Mouse (Mus musculus): ENCODE measurements around the gene Hebp1. TPM values are rescaled to one million over a fixed set of nuclear protein-coding genes. Genes with fewer than 3 reads are reported as not detected.
A peak's percentile ranks its signal among the peaks of the same experiment; 100 is the strongest.

The Hebp1 gene
- total and polyA plus RNA-seq, 2 experiments from 2014 or later, result 10.9 to 35.5 TPM

- DNase-seq (ENCODE audit: low spot score), result no peak
- Histone ChIP-seq H3K27ac (ENCODE audit: low read depth) (no peak overlapping the region), H3K36me3 (replicated peaks; ENCODE audit: control insufficient read depth, insufficient read depth, low read length) (no peaks in the 10 kb centered on the region), H3K4me3 (ENCODE audit: low read depth, low read length) (peak overlapping the region; percentile 71; the same call in 1 of the 2 replicates), H3K9me3 (replicated peaks; ENCODE audit: control insufficient read depth, low read length) (no peaks in the 10 kb centered on the region), H3K27me3 (ENCODE audit: control insufficient read depth, insufficient read depth, low read length) (no peaks in the 10 kb centered on the region), H3K9ac (replicated peaks; ENCODE audit: low read depth, low read length) (0 out of 2 replicates have a peak overlapping the region, but pooled peaks have one; percentile 50), H3K4me1 (ENCODE audit: control insufficient read depth, insufficient read depth) (no peaks in the 10 kb centered on the region; the same call in 1 of the 2 replicates), H3K4me2 (ENCODE audit: low read depth, low read length) (peak overlapping the region; percentile 71)
- no peak for ATAC-seq (ENCODE audit: insufficient read depth, low read depth)
- 62% methylated on average over 6 of the region's 6 CpGs for WGBS
- TF ChIP-seq CTCF (IDR thresholded peaks at IDR 0.05; ENCODE audit: low read depth), result no peak
- TF ChIP-seq EP300 (IDR thresholded peaks at IDR 0.05; ENCODE audit: low read depth), result no peak
Measured at GRCm38 (mm10) chr6:135198726-135199125, 904 bp upstream of the Hebp1 start.

DNA sequence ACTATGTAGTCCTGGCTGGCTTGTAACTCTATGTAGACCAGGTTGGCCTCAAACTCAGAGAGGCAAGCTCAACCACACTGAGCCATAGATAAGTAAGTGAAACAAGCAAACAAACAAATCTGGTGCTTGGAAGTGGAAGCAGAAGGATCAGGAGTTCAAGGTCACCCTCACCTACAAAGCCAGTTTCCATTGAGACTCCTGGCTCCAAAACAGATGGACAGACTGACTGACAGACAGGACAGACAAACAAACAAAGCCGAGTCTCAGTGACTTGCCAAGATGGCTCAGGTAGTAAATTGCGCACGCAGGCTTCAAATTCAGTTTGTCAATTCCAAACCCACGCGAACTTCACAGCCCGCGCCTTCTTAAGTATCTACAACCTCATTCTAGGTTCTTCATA is 376 bp downstream of the Hebp1 start:
- no peak for DNase-seq (ENCODE audit: low spot score)
- no peak for ATAC-seq (ENCODE audit: insufficient read depth, low read depth)
- H3K27ac ChIP-seq (ENCODE audit: low read depth), result no peak overlapping the region

GRCm38 (mm10) chr6:135196707-135197106 is 1.1 kb downstream of the Hebp1 start:
- no peak for DNase-seq (ENCODE audit: low spot score)
- Histone ChIP-seq H3K9ac (replicated peaks; ENCODE audit: low read depth, low read length) (no peak overlapping the region), H3K36me3 (replicated peaks; ENCODE audit: control insufficient read depth, insufficient read depth, low read length) (no peaks in the 10 kb centered on the region), H3K4me1 (ENCODE audit: control insufficient read depth, insufficient read depth) (no peaks in the 10 kb centered on the region; the same call in 1 of the 2 replicates), H3K4me3 (ENCODE audit: low read depth, low read length) (no peak overlapping the region), H3K27ac (ENCODE audit: low read depth) (no peak overlapping the region), H3K27me3 (ENCODE audit: control insufficient read depth, insufficient read depth, low read length) (no peaks in the 10 kb centered on the region), H3K4me2 (ENCODE audit: low read depth, low read length) (no peak overlapping the region), H3K9me3 (replicated peaks; ENCODE audit: control insufficient read depth, low read length) (no peaks in the 10 kb centered on the region)
- no peak for ATAC-seq (ENCODE audit: insufficient read depth, low read depth)
- no peak for TF ChIP-seq EP300 (IDR thresholded peaks at IDR 0.05; ENCODE audit: low read depth)
- 58% methylated on average over 8 of the region's 8 CpGs for WGBS

More for the DNA sequence above, 376 bp downstream of the Hebp1 start:
- Histone ChIP-seq H3K4me3 (ENCODE audit: low read depth, low read length) (peak overlapping the region; percentile 71), H3K36me3 (replicated peaks; ENCODE audit: control insufficient read depth, insufficient read depth, low read length) (no peaks in the 10 kb centered on the region), H3K4me2 (ENCODE audit: low read depth, low read length) (peak overlapping the region; percentile 71), H3K9me3 (replicated peaks; ENCODE audit: control insufficient read depth, low read length) (no peaks in the 10 kb centered on the region), H3K4me1 (ENCODE audit: control insufficient read depth, insufficient read depth) (no peaks in the 10 kb centered on the region; the same call in 1 of the 2 replicates), H3K27me3 (ENCODE audit: control insufficient read depth, insufficient read depth, low read length) (no peaks in the 10 kb centered on the region), H3K9ac (replicated peaks; ENCODE audit: low read depth, low read length) (peak overlapping the region; percentile 50; the same call in 1 of the 2 replicates)
- TF ChIP-seq EP300 (IDR thresholded peaks at IDR 0.05; ENCODE audit: low read depth) (no peak), CTCF (IDR thresholded peaks at IDR 0.05; ENCODE audit: low read depth) (no peak)
- WGBS, result 15% methylated on average over 7 of the region's 7 CpGs

GRCm38 (mm10) chr6:135194907-135195306 is 2.9 kb downstream of the Hebp1 start:
- 75% methylated on average over 4 of the region's 4 CpGs for WGBS
- no peak overlapping the region for H3K27ac ChIP-seq (ENCODE audit: low read depth)
- H3K9ac ChIP-seq (replicated peaks; ENCODE audit: low read depth, low read length), result no peak overlapping the region
- H3K9me3 ChIP-seq (replicated peaks; ENCODE audit: control insufficient read depth, low read length), result no peaks in the 10 kb centered on the region
- no peaks in the 10 kb centered on the region for H3K36me3 ChIP-seq (replicated peaks; ENCODE audit: control insufficient read depth, insufficient read depth, low read length)
- TF ChIP-seq EP300 (IDR thresholded peaks at IDR 0.05; ENCODE audit: low read depth), result no peak
- no peak for TF ChIP-seq CTCF (IDR thresholded peaks at IDR 0.05; ENCODE audit: low read depth)
- no peak overlapping the region for H3K4me2 ChIP-seq (ENCODE audit: low read depth, low read length)
- no peaks in the 10 kb centered on the region; the same call in 1 of the 2 replicates for H3K4me1 ChIP-seq (ENCODE audit: control insufficient read depth, insufficient read depth)
- ATAC-seq (ENCODE audit: insufficient read depth, low read depth), result no peak
- H3K4me3 ChIP-seq (ENCODE audit: low read depth, low read length), result no peak overlapping the region
- no peaks in the 10 kb centered on the region for H3K27me3 ChIP-seq (ENCODE audit: control insufficient read depth, insufficient read depth, low read length)
- no peak for DNase-seq (ENCODE audit: low spot score)

- no peak overlapping the region for H3K9ac ChIP-seq (replicated peaks; ENCODE audit: low read depth, low read length)
- H3K36me3 ChIP-seq (replicated peaks; ENCODE audit: control insufficient read depth, insufficient read depth, low read length), result no peaks in the 10 kb centered on the region
- no peak overlapping the region for H3K4me2 ChIP-seq (ENCODE audit: low read depth, low read length)
- H3K27me3 ChIP-seq (ENCODE audit: control insufficient read depth, insufficient read depth, low read length), result no peaks in the 10 kb centered on the region
- H3K9me3 ChIP-seq (replicated peaks; ENCODE audit: control insufficient read depth, low read length), result no peaks in the 10 kb centered on the region
- no peak overlapping the region for H3K27ac ChIP-seq (ENCODE audit: low read depth)
- DNase-seq (ENCODE audit: low spot score), result no peak
- 53% methylated on average over 4 of the region's 4 CpGs for whole genome bisulfite sequencing
- TF ChIP-seq CTCF (IDR thresholded peaks at IDR 0.05; ENCODE audit: low read depth) (no peak), EP300 (IDR thresholded peaks at IDR 0.05; ENCODE audit: low read depth) (no peak)
- no peak overlapping the region for H3K4me3 ChIP-seq (ENCODE audit: low read depth, low read length)
- H3K4me1 ChIP-seq (ENCODE audit: control insufficient read depth, insufficient read depth), result no peaks in the 10 kb centered on the region; the same call in 1 of the 2 replicates
- no peak for ATAC-seq (ENCODE audit: insufficient read depth, low read depth)
Measured at GRCm38 (mm10) chr6:135193733-135194132, 4.1 kb downstream of the Hebp1 start.

DNA sequence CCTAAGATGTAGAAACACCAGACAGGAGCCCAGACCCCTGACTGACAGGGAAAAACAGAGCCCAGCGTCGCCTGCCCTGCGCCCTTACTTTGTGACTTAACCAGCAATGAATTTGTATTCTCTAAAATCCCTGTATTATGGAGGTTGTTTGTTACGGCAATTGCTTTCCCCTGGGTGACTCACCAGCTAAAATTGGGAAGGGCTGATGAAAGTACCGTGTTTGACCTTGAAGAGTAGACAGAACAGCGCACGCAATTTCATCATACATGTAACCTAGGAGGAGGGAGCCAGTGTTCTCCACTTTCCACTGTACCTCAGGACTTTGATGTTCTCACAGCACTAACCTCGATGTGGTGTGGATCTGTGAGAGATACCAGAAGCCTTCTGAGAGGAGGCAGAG is 4.8 kb downstream of the Hebp1 start:
- no peak overlapping the region for H3K4me2 ChIP-seq (ENCODE audit: low read depth, low read length)
- TF ChIP-seq CTCF (IDR thresholded peaks at IDR 0.05; ENCODE audit: low read depth) (no peak), EP300 (IDR thresholded peaks at IDR 0.05; ENCODE audit: low read depth) (no peak)
- H3K9me3 ChIP-seq (replicated peaks; ENCODE audit: control insufficient read depth, low read length), result no peaks in the 10 kb centered on the region
- H3K9ac ChIP-seq (replicated peaks; ENCODE audit: low read depth, low read length), result no peak overlapping the region
- peak overlapping the region; percentile 11; the same call in 1 of the 2 replicates for H3K27ac ChIP-seq (ENCODE audit: low read depth)
- no peaks in the 10 kb centered on the region for H3K36me3 ChIP-seq (replicated peaks; ENCODE audit: control insufficient read depth, insufficient read depth, low read length)
- ATAC-seq (ENCODE audit: insufficient read depth, low read depth) (peak; percentile 40; the same call in 1 of the 2 replicates), DNase-seq (ENCODE audit: low spot score) (peak; percentile 54)
- 57% methylated on average over 8 of the region's 8 CpGs for WGBS
- H3K4me1 ChIP-seq (ENCODE audit: control insufficient read depth, insufficient read depth), result no peaks in the 10 kb centered on the region; the same call in 1 of the 2 replicates
- no peaks in the 10 kb centered on the region for H3K27me3 ChIP-seq (ENCODE audit: control insufficient read depth, insufficient read depth, low read length)
- no peak overlapping the region for H3K4me3 ChIP-seq (ENCODE audit: low read depth, low read length)
